Mouse (Mus musculus) midbrain, postnatal 0 days (tissue): ENCODE measurements around the gene Sox5. TPM values are rescaled to one million over a fixed set of nuclear protein-coding genes. Genes with fewer than 3 reads are reported as not detected.

ENCODE experiments used
- ATAC-seq: fragments of 200-750 bp; cut with Nextera tagmentation; 2 replicates; pipeline ENCODE4 v1.8.0; 2017; ENCODE audit warnings: moderate number of reproducible peaks, mild to moderate bottlenecking, moderate TSS enrichment, moderate library complexity; ENCODE audit not compliant: low FRiP score
- DNase-seq: peaks from one replicate; pipeline ENCODE4 v3.0.0-alpha.2; 2015; ENCODE audit warnings: low spot score
- H3K27ac ChIP-seq: fragments of 300-500 bp; sonication (generic); 2 replicates; pipeline ENCODE4 v1.5.1; 2014; ENCODE audit warnings: low read depth, mild to moderate bottlenecking, low read length, mixed read lengths
- H3K27me3 ChIP-seq: fragments of 300-500 bp; sonication (generic); 2 replicates; pipeline ENCODE4 v1.6.1; 2014; ENCODE audit warnings: low read length, control low read depth, mixed read lengths; ENCODE audit not compliant: insufficient read depth
- H3K36me3 ChIP-seq: fragments of 300-500 bp; sonication (generic); 2 replicates; pipeline ENCODE4 v1.6.1; 2014; ENCODE audit warnings: low read length, control low read depth, mixed read lengths; ENCODE audit not compliant: insufficient read depth
- H3K4me1 ChIP-seq: fragments of 300-500 bp; sonication (generic); 2 replicates; pipeline ENCODE4 v1.6.1; 2014; ENCODE audit warnings: mild to moderate bottlenecking, control low read depth, antibody characterized with exemption, low read length, mixed read lengths; ENCODE audit not compliant: insufficient read depth
- H3K4me2 ChIP-seq: fragments of 300-500 bp; sonication (generic); 2 replicates; pipeline ENCODE4 v1.6.1; 2014; ENCODE audit warnings: low read depth, mild to moderate bottlenecking, low read length, mixed read lengths; ENCODE audit not compliant: poor library complexity, severe bottlenecking
- H3K4me3 ChIP-seq: fragments of 300-500 bp; sonication (generic); 2 replicates; pipeline ENCODE4 v1.5.1; 2014; ENCODE audit warnings: low read depth, mild to moderate bottlenecking, low read length, moderate library complexity
- H3K9ac ChIP-seq: fragments of 300-500 bp; sonication (generic); replicated peaks from 2 replicates; pipeline ENCODE4 v1.6.1; 2014; ENCODE audit warnings: mild to moderate bottlenecking, low read length, moderate library complexity, mixed read lengths; ENCODE audit not compliant: poor library complexity, severe bottlenecking
- H3K9me3 ChIP-seq: fragments of 300-500 bp; sonication (generic); 2 replicates; pipeline ENCODE4 v1.6.1; 2016; ENCODE audit warnings: low read length, control low read depth
- CTCF ChIP-seq: IDR thresholded peaks from 2 replicates; pipeline ENCODE4 v1.5.1; 2016; ENCODE audit warnings: antibody characterized with exemption, mild to moderate bottlenecking
- WGBS: fragments of 180-500 bp; shearing (Covaris S2); extraction: QIAGEN DNeasy Blood & Tissue Kit; methylation state at CpG from one replicate; pipeline ENCODE4 v1.1.7; 2014; 5-methylcytosine and 5-hydroxymethylcytosine counted together
- polyA plus RNA-seq: library from polyadenylated mRNA; unstranded; fragments of >200 nt; fragmentation: Nextera tagmentation; extraction: Ambion mirVana; gene quantifications from 2 replicates; pipeline ENCODE4 v1.2.1, GENCODE M21; 2015
- total RNA-seq: library from RNA; depleted of rRNA; stranded (reverse); fragments of >200 nt; gene quantifications from 2 replicates; pipeline ENCODE4 v1.2.3, GENCODE M21; 2014

Gene Sox5
- total and polyA plus RNA-seq, 2 experiments from 2014 or later, result 11.3 to 25.0 TPM

GRCm38 (mm10) chr6:143958372-143958771, 823.4 kb downstream of the Sox5 start:
- ATAC-seq (no peak), DNase-seq (no peak)
- TF ChIP-seq CTCF, result no peak
- no peak overlapping the region for H3K27ac ChIP-seq
- no peak overlapping the region for H3K4me3 ChIP-seq
- H3K9ac ChIP-seq, result no peak overlapping the region
- no peaks in the 10 kb centered on the region for H3K4me1 ChIP-seq
- H3K36me3 ChIP-seq, result no peaks in the 10 kb centered on the region
- WGBS, result 78% methylated on average over 7 of the region's 7 CpGs
- H3K4me2 ChIP-seq, result no peak overlapping the region
- no peaks in the 10 kb centered on the region for H3K27me3 ChIP-seq
- H3K9me3 ChIP-seq, result no peaks in the 10 kb centered on the region

GRCm38 (mm10) chr6:143957063-143957462, 824.7 kb downstream of the Sox5 start:
- DNase-seq (no peak), ATAC-seq (no peak)
- no peak for TF ChIP-seq CTCF

GRCm38 (mm10) chr6:143948553-143949308, 833.0 kb downstream of the Sox5 start:
- Histone ChIP-seq H3K27ac (no peak overlapping the region), H3K4me2 (no peak overlapping the region), H3K9ac (no peak overlapping the region), H3K27me3 (no peaks in the 10 kb centered on the region), H3K9me3 (no peaks in the 10 kb centered on the region), H3K36me3 (no peaks in the 10 kb centered on the region), H3K4me1 (no peaks in the 10 kb centered on the region), H3K4me3 (no peak overlapping the region)
- 65% methylated on average over 12 of the region's 12 CpGs for WGBS
- TF ChIP-seq CTCF, result no peak
- DNase-seq (no peak), ATAC-seq (no peak)

More at GRCm38 (mm10) chr6:143957063-143957462, 824.7 kb downstream of the Sox5 start:
- H3K4me3 ChIP-seq, result no peak overlapping the region
- H3K27me3 ChIP-seq, result no peaks in the 10 kb centered on the region
- H3K36me3 ChIP-seq, result no peaks in the 10 kb centered on the region
- H3K27ac ChIP-seq, result no peak overlapping the region
- no peaks in the 10 kb centered on the region for H3K4me1 ChIP-seq
- no peak overlapping the region for H3K9ac ChIP-seq
- H3K9me3 ChIP-seq, result no peaks in the 10 kb centered on the region
- WGBS, result 86% methylated on average over 5 of the region's 5 CpGs
- no peak overlapping the region for H3K4me2 ChIP-seq

- no peak for TF ChIP-seq CTCF
- H3K27me3 ChIP-seq, result no peaks in the 10 kb centered on the region
- no peak overlapping the region for H3K27ac ChIP-seq
- WGBS, result 82% methylated on average over 4 of the region's 4 CpGs
- H3K4me3 ChIP-seq, result no peak overlapping the region
- H3K36me3 ChIP-seq, result no peaks in the 10 kb centered on the region
- ATAC-seq (no peak), DNase-seq (no peak)
- no peak overlapping the region for H3K4me2 ChIP-seq
- no peaks in the 10 kb centered on the region for H3K4me1 ChIP-seq
- no peaks in the 10 kb centered on the region for H3K9me3 ChIP-seq
- H3K9ac ChIP-seq, result no peak overlapping the region
Measured at GRCm38 (mm10) chr6:143948071-143948470, 833.7 kb downstream of the Sox5 start.

- H3K27ac ChIP-seq, result no peak overlapping the region
- no peak overlapping the region for H3K4me3 ChIP-seq
- ATAC-seq (no peak), DNase-seq (no peak)
- no peak overlapping the region for H3K4me2 ChIP-seq
- no peaks in the 10 kb centered on the region for H3K27me3 ChIP-seq
- WGBS, result 86% methylated on average over 5 of the region's 5 CpGs
- no peaks in the 10 kb centered on the region for H3K9me3 ChIP-seq
- no peaks in the 10 kb centered on the region for H3K36me3 ChIP-seq
- H3K4me1 ChIP-seq, result no peaks in the 10 kb centered on the region
- TF ChIP-seq CTCF, result no peak
- no peak overlapping the region for H3K9ac ChIP-seq
Measured at GRCm38 (mm10) chr6:143943126-143943525, 838.7 kb downstream of the Sox5 start.

GRCm38 (mm10) chr6:143941291-143941785, 840.4 kb downstream of the Sox5 start:
- TF ChIP-seq CTCF, result no peak
- Histone ChIP-seq H3K4me2 (no peak overlapping the region), H3K27me3 (no peaks in the 10 kb centered on the region), H3K9ac (no peak overlapping the region), H3K9me3 (no peaks in the 10 kb centered on the region), H3K4me3 (no peak overlapping the region), H3K27ac (no peak overlapping the region), H3K36me3 (no peaks in the 10 kb centered on the region), H3K4me1 (no peaks in the 10 kb centered on the region)
- DNase-seq (peak; percentile 13), ATAC-seq (no peak)
- 18% methylated on average over 8 of the region's 8 CpGs for WGBS
